Mouse (Mus musculus) left cerebral cortex, adult 2 months (tissue): ENCODE data around the gene Adk. TPM values are rescaled to one million over a fixed set of nuclear protein-coding genes. Genes with fewer than 3 reads are reported as not detected.

Experiments
- DNase-seq, 2 experiments: peaks; one replicate each; pipeline ENCODE4 v3.0.0; 2021 to 2022; ENCODE audit warnings: low spot score in 2 of 2, mixed read lengths in 1 of 2; ENCODE audit errors: extremely low spot score in 1 of 2
- H3K27ac ChIP-seq: fragments of 200-600 bp; 2 replicates; pipeline ENCODE4 v1.8.1; 2022
- H3K4me3 ChIP-seq: fragments of 200-600 bp; 2 replicates; pipeline ENCODE4 v1.8.1; 2022
- CTCF ChIP-seq: fragments of 200-600 bp; IDR thresholded peaks from 2 replicates; pipeline ENCODE4 v1.8.1; 2022; ENCODE audit warnings: antibody characterized with exemption, mild to moderate bottlenecking, moderate library complexity
- intact Hi-C: fragments of 180-260 bp; cut with DNase I; formaldehyde crosslinking; loops from one replicate; pipeline ENCODE4 v1.15.1; 2025
- total RNA-seq, 2 experiments: library from RNA; stranded (reverse); gene quantifications; 2 replicates each; pipeline ENCODE4 v1.2.3; 2021

Gene Adk
- total RNA-seq, 2 experiments from 2014 or later, result 59.5 to 69.6 TPM

DNA sequence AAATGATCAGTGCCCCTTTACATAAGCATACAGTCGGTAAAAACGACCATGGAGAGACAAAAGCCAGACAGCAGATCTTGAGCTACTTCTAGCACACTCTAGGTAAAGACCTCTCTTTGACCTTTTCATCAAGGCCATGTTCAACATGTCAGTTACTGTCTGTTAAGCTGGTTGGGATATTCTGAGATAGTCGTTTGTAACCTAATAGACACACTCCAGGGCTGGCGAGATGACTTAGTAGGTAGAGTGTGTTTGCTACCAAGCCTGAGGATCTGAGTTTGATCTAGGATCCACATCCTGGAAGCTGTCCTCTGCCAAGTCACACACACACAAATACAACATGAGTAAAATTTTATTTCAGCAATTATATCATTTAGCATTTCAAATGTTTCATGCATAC is 12.8 kb upstream of the Adk start:
- Histone ChIP-seq H3K4me3 (no peak overlapping the region), H3K27ac (peak overlapping the region; percentile 4; the same call in 1 of the 2 replicates)
- TF ChIP-seq CTCF, result no peak
- no peak for DNase-seq
- intact Hi-C loops, result no loop called here

DNA sequence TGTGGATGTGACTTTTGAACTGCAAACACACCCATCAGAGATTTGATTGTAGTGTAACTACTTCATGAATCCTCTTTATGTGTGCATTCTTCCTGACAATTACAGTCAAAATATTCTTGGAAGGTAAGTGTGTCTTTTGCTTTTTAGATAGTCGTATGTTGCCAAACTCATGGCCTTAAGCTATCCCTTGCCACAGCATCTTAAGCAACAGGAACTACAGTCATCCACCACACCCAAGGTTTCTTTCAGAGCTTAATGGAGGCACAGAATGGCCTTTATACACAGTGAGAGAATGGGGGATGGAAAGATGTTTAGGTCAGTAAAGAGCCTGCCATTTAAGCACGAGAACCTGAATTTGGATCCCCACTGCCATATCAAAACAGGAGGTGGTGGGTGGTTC is 4.5 kb upstream of the Adk start:
- DNase-seq, result no peak
- Histone ChIP-seq H3K4me3 (no peak overlapping the region), H3K27ac (no peak overlapping the region)
- no peak for TF ChIP-seq CTCF
- intact Hi-C loops, result no loop called here

DNA sequence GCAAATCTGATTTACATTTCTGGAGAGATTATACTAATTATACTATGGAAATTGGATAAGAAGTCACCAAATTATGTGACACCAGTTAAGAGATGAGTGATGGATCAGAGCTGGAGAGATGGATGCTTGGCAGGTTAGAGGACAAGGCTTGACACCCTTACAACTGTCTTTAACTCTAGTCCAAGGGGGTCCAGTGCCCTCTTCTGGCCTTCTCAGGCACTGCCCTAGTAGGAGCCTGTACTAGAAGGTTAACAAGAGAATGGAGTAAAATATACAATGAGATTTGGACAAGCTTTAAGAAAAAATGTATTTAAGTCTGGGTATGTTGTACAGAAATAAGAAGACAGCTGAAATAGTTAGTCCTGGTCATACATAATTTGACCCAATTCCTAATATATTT is 3.5 kb upstream of the Adk start:
- Histone ChIP-seq H3K4me3 (no peak overlapping the region), H3K27ac (no peak overlapping the region)
- DNase-seq, result no peak
- TF ChIP-seq CTCF, result peak; percentile 63
- intact Hi-C loops, result no loop called here

DNA sequence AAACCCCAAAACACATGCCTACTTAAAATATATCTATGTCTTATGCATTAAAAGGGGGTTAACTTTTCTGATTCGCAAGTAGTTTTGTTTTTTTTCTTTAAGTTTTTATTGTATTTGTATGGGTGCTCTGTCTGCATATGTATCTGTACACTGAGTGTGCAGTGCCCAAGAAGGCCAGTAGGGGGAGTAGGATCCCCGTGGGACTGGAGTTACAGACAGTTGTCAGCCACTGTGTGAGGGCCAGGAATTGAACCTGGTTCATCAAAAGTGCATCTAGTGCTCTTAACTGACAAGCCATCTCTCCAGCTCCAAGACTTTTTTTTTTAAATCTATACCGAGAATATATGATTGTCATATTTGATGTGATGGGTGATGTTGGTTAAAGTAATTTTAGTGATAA is 1.6 kb upstream of the Adk start:
- TF ChIP-seq CTCF, result peak; percentile 48
- Histone ChIP-seq H3K4me3 (no peak overlapping the region), H3K27ac (no peak overlapping the region)
- no peak for DNase-seq
- intact Hi-C loops, result loop anchor here (5.0 kb wide), 1 partner anchor 692 kb away; no protein-coding TSS in a partner anchor

DNA sequence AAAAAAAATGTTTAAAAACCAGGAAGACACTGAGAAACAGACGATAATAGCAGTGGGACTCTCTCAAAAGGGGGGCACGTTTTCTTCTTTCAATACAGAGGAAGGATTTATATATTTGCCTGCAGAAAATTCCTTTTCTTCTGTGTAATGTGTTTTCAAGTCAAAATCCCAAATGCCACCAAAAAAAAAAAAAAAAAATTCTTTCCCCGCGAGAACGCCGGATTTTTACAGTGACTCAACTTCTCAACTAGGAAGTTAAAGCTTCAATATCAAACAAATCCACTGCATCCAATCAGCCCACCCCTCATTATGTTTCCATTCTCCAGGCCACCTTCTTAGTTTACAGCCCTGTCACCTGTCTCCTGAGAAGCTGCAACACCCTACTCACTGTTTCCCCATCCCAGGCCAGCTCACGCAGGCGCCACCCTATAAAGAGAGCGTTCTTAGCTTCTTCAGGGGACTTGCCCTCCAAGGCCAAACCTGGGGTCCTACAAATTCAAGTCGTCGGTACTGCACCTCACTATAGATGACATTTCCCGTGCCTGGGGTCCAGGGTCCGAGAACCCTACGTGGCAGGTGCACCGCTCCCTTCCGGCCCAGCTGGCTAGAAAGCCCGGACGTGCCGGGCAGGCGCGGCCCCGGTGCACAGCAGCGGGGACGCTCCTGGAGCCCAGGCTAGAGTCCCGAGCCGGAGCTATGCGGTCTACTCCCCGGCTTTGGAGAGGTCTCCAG is 828 bp upstream of the Adk start:
- no peak for TF ChIP-seq CTCF
- DNase-seq, result no peak
- intact Hi-C loops, result loop anchor here (2.0 to 5.0 kb wide), 3 partner anchors 25 to 691 kb away; no protein-coding TSS in a partner anchor
- H3K4me3 ChIP-seq, result peak overlapping the region; percentile 99
- H3K27ac ChIP-seq, result peak overlapping the region; percentile 97

DNA sequence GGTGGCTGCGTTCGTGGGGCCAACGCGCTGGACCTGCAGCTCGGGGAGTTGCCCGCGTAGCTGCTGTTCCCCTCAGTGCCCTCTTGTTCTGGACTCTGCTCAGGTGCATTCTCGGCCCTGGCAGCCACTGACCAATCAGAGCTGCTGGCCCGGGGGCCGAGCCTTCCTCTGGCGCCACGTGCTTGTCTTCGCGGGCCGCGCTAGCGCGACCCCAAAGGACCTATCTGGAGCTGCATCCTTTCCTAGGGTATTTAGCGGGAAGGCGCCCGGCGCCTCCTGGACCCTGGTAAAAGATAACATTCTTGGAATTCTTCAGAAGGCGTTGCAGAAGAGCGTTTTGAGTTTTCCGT is 382 bp downstream of the Adk start:
- intact Hi-C loops, result loop anchor here (2.0 to 5.0 kb wide), 3 partner anchors 24 to 690 kb away; no protein-coding TSS in a partner anchor
- Histone ChIP-seq H3K27ac (peak overlapping the region; percentile 45; the same call in 1 of the 2 replicates), H3K4me3 (peak overlapping the region; percentile 99)
- peak; percentile 33 for TF ChIP-seq CTCF
- peak in 1 of 2 experiments; percentile 65 for DNase-seq

DNA sequence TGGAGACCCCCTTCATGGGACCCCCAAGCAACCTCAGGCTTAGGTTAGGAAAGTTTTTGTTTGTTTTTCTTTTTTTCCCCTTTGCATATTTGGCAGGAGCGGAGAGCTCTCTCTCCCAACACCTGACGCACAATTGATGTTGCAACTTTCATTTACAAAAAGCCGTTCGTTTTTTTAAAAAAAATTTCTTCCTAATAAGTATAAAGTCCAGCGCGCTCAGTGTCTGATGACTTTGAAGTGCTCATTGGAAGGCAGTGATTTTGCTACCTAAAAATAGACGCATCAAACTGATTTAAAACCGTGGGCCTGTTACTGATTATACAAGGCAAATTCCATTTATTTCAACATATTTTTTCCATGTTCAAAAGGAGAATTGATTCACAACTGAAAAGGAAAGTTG is 777 bp downstream of the Adk start:
- no peak overlapping the region for H3K27ac ChIP-seq
- TF ChIP-seq CTCF, result no peak
- intact Hi-C loops, result loop anchor here (2.0 to 5.0 kb wide), 3 partner anchors 24 to 689 kb away; no protein-coding TSS in a partner anchor

DNA sequence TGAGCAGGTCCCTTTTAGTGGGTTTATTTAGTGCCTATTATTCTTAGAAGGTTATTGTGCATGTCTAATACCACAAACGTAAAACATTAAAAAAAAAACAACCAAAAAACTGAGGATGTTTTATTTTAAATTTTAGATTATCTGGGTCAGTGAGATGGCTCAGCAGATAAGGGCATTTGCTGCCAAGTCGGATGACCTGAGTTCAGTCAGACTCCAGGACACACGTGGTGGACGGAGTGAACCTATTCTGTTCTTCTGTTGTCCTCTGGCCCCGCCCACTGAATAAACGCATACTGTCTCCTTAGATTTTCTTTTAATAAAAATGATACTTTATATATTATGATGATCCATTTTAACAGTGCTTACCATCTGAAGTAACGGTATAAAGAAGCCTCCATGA is 1.2 kb downstream of the Adk start:
- H3K4me3 ChIP-seq, result no peak overlapping the region
- H3K27ac ChIP-seq, result no peak overlapping the region
- DNase-seq, result no peak
- intact Hi-C loops, result loop anchor here (2.0 to 5.0 kb wide), 3 partner anchors 23 to 689 kb away; no protein-coding TSS in a partner anchor
- TF ChIP-seq CTCF, result no peak

More for the DNA sequence above, 777 bp downstream of the Adk start:
- H3K4me3 ChIP-seq, result peak overlapping the region; percentile 99
- DNase-seq, result no peak

DNA sequence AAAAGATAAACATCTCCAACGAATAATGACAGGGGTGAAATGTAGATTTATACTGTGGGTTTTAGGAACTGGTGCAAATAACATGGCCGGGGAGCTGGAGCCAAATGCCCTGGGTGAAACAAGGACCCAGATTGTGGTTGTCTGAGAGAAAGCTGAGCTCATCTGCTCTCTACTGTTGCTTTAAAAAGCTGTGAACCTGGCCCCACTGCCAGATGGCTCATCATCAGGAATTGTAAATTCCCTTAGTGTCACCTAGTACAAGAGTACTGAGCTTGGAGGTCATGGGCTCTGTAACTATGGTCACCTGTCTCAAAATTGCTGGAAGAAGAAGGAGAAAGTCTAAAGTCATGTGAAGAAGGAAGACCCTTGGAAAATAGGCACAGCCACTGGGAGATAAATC is 6.6 kb downstream of the Adk start:
- DNase-seq, result no peak
- no peak overlapping the region for H3K4me3 ChIP-seq
- intact Hi-C loops, result no loop called here
- TF ChIP-seq CTCF, result no peak
- no peak overlapping the region for H3K27ac ChIP-seq

DNA sequence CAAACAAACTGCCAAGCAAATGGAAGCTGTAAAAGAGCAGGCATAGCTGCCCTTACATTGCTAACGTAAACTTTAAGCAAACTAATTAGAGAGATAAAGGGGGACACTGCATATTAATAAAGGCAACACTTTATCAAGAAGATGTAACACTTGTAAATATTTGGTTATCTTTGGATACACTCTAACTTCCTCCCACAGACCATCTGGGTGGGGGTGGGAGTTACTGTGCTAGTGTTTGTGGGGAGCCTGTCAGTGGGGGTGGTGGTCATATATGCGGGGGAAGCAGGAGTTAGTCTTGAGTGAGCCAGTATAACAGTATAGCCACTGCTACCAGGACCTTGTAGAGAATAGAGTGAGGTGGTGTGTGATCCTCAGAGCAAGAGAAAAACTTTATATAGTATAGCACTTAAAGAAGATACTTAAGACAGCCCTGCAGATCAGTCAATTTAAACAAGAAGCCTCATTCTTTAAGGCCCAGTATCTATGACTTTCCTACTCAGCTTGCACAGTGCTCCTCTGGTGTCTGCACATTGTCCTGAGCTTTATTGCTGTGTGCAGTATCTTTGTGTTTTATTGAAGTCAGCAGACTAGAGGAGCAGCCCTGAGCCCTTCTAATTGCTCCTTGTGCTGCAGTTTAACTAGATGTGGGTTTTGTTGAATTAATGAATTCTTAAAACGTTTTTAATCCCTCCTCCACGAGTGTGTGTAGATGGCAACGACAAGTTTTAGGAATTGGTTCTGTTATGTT is 10.6 kb downstream of the Adk start:
- no peak for DNase-seq
- TF ChIP-seq CTCF, result no peak
- Histone ChIP-seq H3K27ac (no peak overlapping the region), H3K4me3 (no peak overlapping the region)
- intact Hi-C loops, result no loop called here

DNA sequence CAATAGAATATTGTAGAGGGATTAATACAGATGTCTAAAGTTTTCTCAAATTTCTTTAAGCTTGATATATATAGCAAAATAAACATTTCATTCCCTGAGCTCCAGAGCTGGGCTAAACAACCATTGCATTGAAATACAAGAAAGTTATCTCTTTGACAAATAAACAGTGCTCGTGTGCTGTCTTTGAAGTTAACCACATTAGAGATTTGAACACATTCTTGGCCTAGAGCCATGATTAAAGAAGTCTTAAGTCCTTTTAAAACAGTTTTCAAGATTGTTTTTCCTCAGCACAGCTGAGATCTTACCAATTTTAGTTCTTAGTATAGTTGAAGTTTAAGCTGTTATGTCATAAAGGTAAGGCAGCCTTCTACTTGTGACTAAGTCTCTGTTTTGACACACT is 11.9 kb downstream of the Adk start:
- Histone ChIP-seq H3K4me3 (no peak overlapping the region), H3K27ac (no peak overlapping the region)
- TF ChIP-seq CTCF, result no peak
- intact Hi-C loops, result no loop called here
- no peak for DNase-seq

DNA sequence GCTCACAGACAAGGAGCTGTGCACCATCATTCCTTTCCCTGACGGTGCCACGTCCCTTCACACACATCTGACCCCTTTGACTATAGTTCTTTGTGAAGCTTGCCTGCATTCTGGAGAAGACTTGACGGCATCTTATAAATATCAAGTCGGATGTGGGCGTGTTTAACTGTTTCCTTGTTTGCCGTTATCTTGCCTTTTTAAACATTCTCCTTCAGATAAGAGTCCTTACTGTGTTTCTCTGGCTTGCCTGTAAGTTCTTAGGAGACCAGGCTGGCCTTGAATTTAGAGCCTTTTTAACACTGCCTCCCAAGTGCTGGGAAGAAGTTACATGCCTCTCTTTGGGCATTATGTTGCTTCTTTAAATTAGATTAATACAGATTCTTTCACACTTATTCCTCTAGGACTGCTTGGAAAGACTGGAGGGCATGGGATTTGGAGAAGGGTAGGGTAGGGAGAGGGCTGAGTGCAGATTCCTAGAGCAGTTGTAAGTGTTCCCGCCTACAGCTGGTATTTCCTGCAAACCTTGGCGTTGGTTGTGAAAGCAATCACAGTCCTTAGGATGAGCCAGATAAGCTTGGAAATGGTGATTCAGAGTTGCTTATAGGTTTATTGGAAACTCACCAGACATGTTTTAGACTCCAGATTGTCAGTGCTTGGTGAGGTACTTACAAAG is 13.3 kb downstream of the Adk start:
- no peak for DNase-seq
- intact Hi-C loops, result no loop called here
- no peak for TF ChIP-seq CTCF
- Histone ChIP-seq H3K27ac (no peak overlapping the region), H3K4me3 (no peak overlapping the region)
